Mouse (Mus musculus): Measurements from ENCODE around the gene Fgfr2.

GRCm38 (mm10) chr7:132608316-132609020 is 514.7 kb downstream of the Fgfr2 start:
- no peak for TF ChIP-seq CHD2 (IDR thresholded peaks at IDR 0.05; ENCODE audit: low read depth, low read length)
- TF ChIP-seq MAFK (IDR thresholded peaks at IDR 0.05; ENCODE audit: insufficient read depth, low read depth, low read length): no peak
- no peak for TF ChIP-seq ZC3H11A (IDR thresholded peaks at IDR 0.05; ENCODE audit: borderline replicate concordance, low read depth, low read length)
- TF ChIP-seq ZNF384 (IDR thresholded peaks at IDR 0.05; ENCODE audit: low read depth, low read length): no peak
